Mouse (Mus musculus) midbrain, embryonic 11.5 days (tissue): ENCODE data around the gene Hspe1. TPM values are rescaled to one million over a fixed set of nuclear protein-coding genes. Genes with fewer than 3 reads are reported as not detected.

ENCODE experiments used
- ATAC-seq: fragments of 200-750 bp; cut with Nextera tagmentation; 2 replicates; pipeline ENCODE4 v1.8.0; 2017; ENCODE audit warnings: moderate TSS enrichment, moderate library complexity; ENCODE audit not compliant: low FRiP score
- DNase-seq: peaks from one replicate; pipeline ENCODE4 v3.0.0; 2015; ENCODE audit warnings: low spot score; ENCODE audit errors: missing footprints
- H3K27ac ChIP-seq: fragments of 300-500 bp; sonication (generic); 2 replicates; pipeline ENCODE4 v1.5.1; 2014; ENCODE audit warnings: low read depth, low read length
- H3K27me3 ChIP-seq: fragments of 300-500 bp; sonication (generic); 2 replicates; pipeline ENCODE4 v1.6.1; 2014; ENCODE audit warnings: mild to moderate bottlenecking, low read length, moderate library complexity, mixed read lengths; ENCODE audit not compliant: control insufficient read depth, insufficient read depth
- H3K36me3 ChIP-seq: fragments of 300-500 bp; sonication (generic); 2 replicates; pipeline ENCODE4 v1.6.1; 2014; ENCODE audit warnings: mild to moderate bottlenecking, low read length, moderate library complexity, mixed read lengths; ENCODE audit not compliant: control insufficient read depth, insufficient read depth
- H3K4me1 ChIP-seq: fragments of 300-500 bp; sonication (generic); 2 replicates; pipeline ENCODE4 v1.6.1; 2014; ENCODE audit warnings: low read length; ENCODE audit not compliant: control insufficient read depth, insufficient read depth
- H3K4me2 ChIP-seq: fragments of 300-500 bp; sonication (generic); 2 replicates; pipeline ENCODE4 v1.6.1; 2014; ENCODE audit warnings: mild to moderate bottlenecking, moderate library complexity
- H3K4me3 ChIP-seq: fragments of 300-500 bp; sonication (generic); 2 replicates; pipeline ENCODE4 v1.5.1; 2014; ENCODE audit warnings: low read depth, low read length
- H3K9ac ChIP-seq: fragments of 300-500 bp; sonication (generic); 2 replicates; pipeline ENCODE4 v1.6.1; 2014; ENCODE audit warnings: low read length
- H3K9me3 ChIP-seq: fragments of 300-500 bp; sonication (generic); 2 replicates; pipeline ENCODE4 v1.6.1; 2016; ENCODE audit warnings: low read length; ENCODE audit not compliant: control insufficient read depth
- WGBS: fragments of 180-500 bp; shearing (Covaris S2); extraction: QIAGEN DNeasy Blood & Tissue Kit; methylation state at CpG from one replicate; pipeline ENCODE4 v1.1.7; 2014; 5-methylcytosine and 5-hydroxymethylcytosine counted together
- polyA plus RNA-seq: library from polyadenylated mRNA; unstranded; fragments of >200 nt; fragmentation: Nextera tagmentation; extraction: Ambion mirVana; gene quantifications from 2 replicates; pipeline ENCODE4 v1.2.1, GENCODE M21; 2014

Hspe1 gene
- polyA plus RNA-seq, 1 experiment from 2014 or later = 517 TPM

DNA sequence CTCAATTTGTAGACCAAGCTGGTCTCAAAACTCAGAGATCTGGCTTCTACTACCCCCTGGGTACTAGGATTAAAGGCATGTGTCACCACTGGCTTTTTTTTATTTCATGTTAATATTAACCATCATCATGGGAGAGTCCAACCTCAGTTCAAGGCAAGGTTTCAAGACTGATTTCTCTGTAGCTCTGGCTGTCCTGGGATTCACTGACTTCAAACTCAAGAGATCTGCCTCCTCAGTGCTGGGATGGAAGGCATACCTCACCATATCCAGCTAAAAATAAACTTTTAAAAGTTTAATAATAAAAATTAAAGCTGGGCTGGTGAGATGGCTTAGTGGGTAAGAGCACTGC lies 11.6 kb upstream of the Hspe1 start:
- Histone ChIP-seq H3K4me3 (no peak overlapping the region), H3K27me3 (no peaks in the 10 kb centered on the region), H3K4me2 (no peak overlapping the region), H3K27ac (no peak overlapping the region), H3K9ac (no peak overlapping the region), H3K9me3 (no peaks in the 10 kb centered on the region), H3K36me3 (peaks cover 10% of the 10 kb centered on the region), H3K4me1 (no peaks in the 10 kb centered on the region)
- ATAC-seq = no peak
- no peak for DNase-seq

DNA sequence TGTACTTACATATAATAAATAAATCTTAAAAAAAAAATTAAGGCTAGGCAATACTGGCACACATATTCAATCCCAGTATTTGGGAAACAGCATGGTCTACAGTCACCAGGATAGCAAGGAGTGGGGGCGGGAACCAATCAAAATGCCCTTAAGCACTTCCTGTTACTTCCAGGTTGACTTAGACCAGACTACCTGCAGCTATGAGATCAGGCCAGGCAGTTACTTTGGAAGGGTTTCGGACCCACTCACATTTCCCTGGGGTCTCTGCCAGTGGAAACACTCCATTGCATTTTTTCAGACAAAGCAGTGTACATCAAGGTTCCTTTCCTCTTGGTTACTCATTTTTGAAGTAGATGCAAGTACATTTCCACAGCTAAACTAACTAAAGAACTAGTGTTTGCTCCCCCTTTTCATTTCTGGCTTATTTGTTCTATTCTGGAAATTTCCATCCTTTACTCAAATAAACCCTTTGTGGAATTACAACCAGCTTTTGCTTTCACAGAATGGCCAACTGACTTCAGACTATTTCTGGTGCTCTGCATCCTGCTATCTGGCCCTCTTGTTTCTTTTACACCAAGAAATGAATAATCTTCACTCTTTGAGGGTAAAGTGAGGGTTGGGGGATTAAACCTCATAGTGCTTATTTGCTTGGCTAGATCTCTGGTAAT lies 10.9 kb upstream of the Hspe1 start:
- H3K9me3 ChIP-seq = no peaks in the 10 kb centered on the region
- H3K4me2 ChIP-seq = no peak overlapping the region
- ATAC-seq (no peak), DNase-seq (peak; percentile 72)
- H3K9ac ChIP-seq = no peak overlapping the region
- H3K27ac ChIP-seq = no peak overlapping the region
- no peaks in the 10 kb centered on the region for H3K27me3 ChIP-seq
- H3K4me1 ChIP-seq = no peaks in the 10 kb centered on the region
- H3K36me3 ChIP-seq = peaks cover 8% of the 10 kb centered on the region
- no peak overlapping the region for H3K4me3 ChIP-seq
- WGBS = 90% methylated on average over 2 of the region's 2 CpGs

DNA sequence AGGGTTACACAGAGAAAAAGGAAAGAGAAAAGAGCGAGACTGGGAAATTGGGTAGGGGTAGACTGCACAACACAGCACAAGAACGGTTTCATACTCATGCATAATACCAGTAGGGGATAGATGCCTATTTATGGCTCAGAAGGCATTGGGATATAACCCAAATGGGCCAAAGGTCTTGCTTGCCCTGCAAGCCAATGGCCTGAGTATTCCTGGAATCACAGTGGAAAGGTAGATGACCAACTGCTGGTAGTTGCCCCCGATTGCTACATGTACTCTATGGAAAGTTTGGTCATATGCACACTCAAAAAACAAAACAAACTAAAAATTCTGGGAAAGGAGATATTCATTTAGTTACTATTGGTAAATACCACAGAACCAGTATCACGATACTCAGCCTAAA lies 8.3 kb upstream of the Hspe1 start:
- Histone ChIP-seq H3K4me1 (no peaks in the 10 kb centered on the region), H3K9me3 (no peaks in the 10 kb centered on the region; the same call in 1 of the 2 replicates), H3K27ac (no peak overlapping the region), H3K9ac (no peak overlapping the region), H3K4me2 (no peak overlapping the region), H3K36me3 (peaks cover 26% of the 10 kb centered on the region), H3K4me3 (no peak overlapping the region), H3K27me3 (no peaks in the 10 kb centered on the region)
- 90% methylated on average over 4 of the region's 4 CpGs for WGBS
- peak; percentile 62 for DNase-seq
- ATAC-seq = no peak

DNA sequence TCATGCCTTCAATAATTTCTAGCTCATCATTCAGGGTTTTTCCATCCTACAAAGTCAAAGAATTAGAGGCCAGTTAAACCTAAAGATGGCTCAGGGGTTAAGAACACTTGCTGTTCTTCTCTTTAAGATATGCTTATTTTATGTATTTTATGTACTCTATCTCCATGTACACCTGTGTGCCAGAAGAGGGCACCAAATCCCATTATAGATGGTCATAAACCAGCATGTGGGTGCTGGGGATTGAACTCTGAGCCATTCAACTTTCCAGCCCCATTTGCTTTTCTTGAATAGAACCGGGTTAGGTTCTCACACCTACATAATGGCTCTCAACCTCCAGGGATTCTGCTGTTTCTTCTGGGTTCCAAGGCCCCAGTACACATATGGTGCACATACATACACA lies 5.8 kb upstream of the Hspe1 start:
- Histone ChIP-seq H3K4me2 (no peak overlapping the region), H3K4me3 (no peak overlapping the region), H3K4me1 (peaks cover 13% of the 10 kb centered on the region; the same call in 1 of the 2 replicates), H3K9ac (no peak overlapping the region), H3K9me3 (no peaks in the 10 kb centered on the region; the same call in 1 of the 2 replicates), H3K27ac (no peak overlapping the region), H3K36me3 (peaks cover 26% of the 10 kb centered on the region), H3K27me3 (no peaks in the 10 kb centered on the region)
- DNase-seq = peak; percentile 81
- WGBS = 88% methylated on average over 1 of the region's 1 CpGs
- ATAC-seq = no peak

DNA sequence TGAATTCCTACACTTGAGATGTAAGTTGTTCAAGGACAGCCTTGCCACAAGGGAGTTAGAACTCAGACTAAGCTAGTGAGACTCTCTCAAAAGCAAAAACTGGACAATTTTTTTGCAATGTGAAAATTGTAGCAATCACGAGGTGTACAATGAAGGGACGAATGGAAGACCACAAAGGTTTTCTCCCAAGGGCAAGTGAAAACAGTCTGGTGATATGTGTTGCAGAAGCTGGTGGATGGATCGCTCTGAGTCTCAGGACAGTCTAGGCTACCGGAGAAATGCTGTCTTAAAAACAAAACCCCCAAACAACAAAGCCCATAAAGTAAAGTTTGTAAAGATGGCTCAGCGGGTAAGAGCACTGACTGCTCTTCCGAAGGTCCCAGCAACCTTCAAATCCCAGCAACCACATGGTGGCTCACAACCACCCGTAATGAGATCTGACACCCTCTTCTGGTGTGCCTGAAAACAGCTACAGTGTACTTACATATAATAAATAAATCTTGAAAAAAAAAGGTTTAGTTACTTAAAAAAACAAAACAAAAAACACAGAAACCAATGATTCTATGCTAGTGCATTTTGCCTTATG lies 2.1 kb upstream of the Hspe1 start:
- Histone ChIP-seq H3K27ac (no peak overlapping the region), H3K27me3 (no peaks in the 10 kb centered on the region), H3K4me2 (peak overlapping the region; percentile 93), H3K4me3 (peak overlapping the region; percentile 81), H3K9me3 (no peaks in the 10 kb centered on the region; the same call in 1 of the 2 replicates), H3K9ac (no peak overlapping the region), H3K4me1 (peaks cover 26% of the 10 kb centered on the region), H3K36me3 (peaks cover 18% of the 10 kb centered on the region)
- WGBS = 58% methylated on average over 7 of the region's 7 CpGs
- DNase-seq (peak; percentile 82), ATAC-seq (no peak)

DNA sequence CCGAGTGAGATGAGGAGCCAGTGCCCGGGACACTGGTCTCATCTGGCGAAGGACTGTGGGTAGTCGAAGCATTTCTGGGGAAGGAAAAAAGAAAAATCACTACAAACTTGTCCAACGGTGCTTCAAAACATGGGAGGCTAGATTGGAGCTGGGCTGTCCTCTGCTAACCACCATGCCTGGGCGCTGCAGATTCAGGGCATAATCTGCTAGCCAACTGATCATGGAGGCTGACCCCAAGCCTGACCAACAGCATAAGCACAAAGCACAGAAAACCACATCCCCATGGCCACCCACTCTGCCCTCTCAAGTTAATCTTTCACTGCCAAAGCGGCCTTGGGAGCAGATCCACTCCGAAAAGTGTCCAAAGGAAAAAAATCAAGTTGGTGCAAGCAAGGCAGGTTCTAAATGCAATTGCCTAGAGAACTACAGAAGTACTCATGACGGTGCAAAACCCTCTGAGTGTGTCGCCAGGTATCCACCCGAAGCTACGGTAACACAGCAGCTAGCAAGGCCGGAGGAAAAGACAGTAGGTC lies 998 bp upstream of the Hspe1 start:
- Histone ChIP-seq H3K27ac (peak overlapping the region; percentile 93), H3K4me1 (peaks cover 26% of the 10 kb centered on the region), H3K4me2 (peak overlapping the region; percentile 93), H3K36me3 (peaks cover 23% of the 10 kb centered on the region), H3K27me3 (no peaks in the 10 kb centered on the region), H3K9ac (peak overlapping the region; percentile 93), H3K9me3 (no peaks in the 10 kb centered on the region; the same call in 1 of the 2 replicates), H3K4me3 (peak overlapping the region; percentile 81)
- DNase-seq = peak; percentile 84
- WGBS = 2% methylated on average over 13 of the region's 13 CpGs
- ATAC-seq = no peak

DNA sequence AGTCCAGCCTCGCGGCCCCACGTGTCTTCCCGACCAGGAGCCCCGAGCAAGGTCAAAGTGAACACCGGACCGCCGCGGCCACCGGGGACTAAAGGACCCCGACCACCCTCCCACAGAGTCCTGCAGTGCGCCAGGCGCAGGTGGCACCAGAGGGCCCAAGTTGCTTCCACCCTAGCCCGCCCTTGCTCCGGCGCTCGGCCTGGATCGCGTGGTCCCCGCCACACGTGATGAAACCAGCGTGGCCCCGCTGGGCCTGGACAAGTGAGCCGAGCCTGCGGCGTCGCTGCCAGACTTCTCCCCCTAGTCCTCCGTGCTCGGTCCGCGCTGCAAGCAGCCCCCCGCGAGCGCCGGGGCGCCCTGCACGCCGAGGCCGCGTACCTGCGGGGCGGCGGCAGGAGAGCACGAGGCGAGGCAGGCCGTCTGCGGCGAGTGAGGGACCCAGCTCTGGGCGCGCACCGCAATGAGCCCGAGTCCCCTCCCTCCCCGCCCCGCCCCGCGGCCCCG lies 479 bp upstream of the Hspe1 start:
- H3K36me3 ChIP-seq = peaks cover 20% of the 10 kb centered on the region
- peaks cover 26% of the 10 kb centered on the region for H3K4me1 ChIP-seq
- peak overlapping the region; percentile 93 for H3K9ac ChIP-seq
- H3K9me3 ChIP-seq = no peaks in the 10 kb centered on the region; the same call in 1 of the 2 replicates
- peak overlapping the region; percentile 93 for H3K27ac ChIP-seq
- no peaks in the 10 kb centered on the region for H3K27me3 ChIP-seq
- peak overlapping the region; percentile 93 for H3K4me2 ChIP-seq
- under 1% methylated on average over 48 of the region's 57 CpGs for WGBS
- DNase-seq = no peak
- peak; percentile 61 for ATAC-seq
- peak overlapping the region; percentile 81 for H3K4me3 ChIP-seq

DNA sequence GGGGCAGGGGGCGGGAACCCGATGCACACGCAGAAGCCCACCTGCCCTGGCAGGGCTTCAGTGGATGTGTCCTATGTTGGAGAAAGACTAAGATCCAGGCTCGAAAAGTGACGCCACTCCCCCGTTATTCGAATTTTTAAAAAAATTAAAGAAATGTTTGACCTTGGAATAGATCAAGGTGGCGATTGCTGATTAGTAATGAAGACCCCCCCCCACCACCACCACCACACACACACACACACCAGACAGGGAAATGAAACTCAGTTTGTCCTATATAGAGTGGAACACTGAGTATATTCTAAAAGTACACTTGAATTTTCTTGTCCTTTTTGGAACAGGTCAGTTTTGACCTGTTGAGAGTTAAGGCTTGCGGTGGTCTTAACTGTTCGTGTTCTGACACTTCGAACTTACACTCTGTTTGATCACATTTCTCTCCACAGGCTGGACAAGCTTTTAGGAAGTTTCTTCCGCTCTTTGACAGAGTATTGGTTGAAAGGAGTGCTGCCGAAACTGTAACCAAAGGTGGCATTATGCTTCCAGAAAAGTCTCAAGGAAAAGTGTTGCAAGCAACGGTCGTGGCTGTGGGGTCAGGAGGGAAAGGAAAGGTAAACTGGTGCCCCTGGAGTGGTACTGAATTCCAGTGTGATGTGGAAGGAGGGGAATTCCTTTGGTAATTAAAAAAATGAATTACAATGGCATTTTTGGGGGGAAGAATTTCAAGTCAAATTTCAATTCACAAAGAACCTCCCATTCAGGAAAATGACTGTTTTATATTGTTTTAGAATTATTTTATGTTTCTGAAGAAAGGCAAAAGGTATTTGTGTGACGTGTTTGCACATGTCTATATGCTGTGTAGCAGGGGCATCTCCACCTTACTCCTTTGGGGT lies 922 bp downstream of the Hspe1 start:
- H3K27ac ChIP-seq = peak overlapping the region; percentile 93
- WGBS = 9% methylated on average over 16 of the region's 16 CpGs

More for the DNA sequence above, 922 bp downstream of the Hspe1 start:
- peak overlapping the region; percentile 93 for H3K9ac ChIP-seq
- ATAC-seq (no peak; the same call in 1 of the 2 replicates), DNase-seq (peak; percentile 81)
- H3K9me3 ChIP-seq = no peaks in the 10 kb centered on the region
- peak overlapping the region; percentile 81 for H3K4me3 ChIP-seq
- peaks cover 9% of the 10 kb centered on the region for H3K36me3 ChIP-seq
- H3K4me2 ChIP-seq = peak overlapping the region; percentile 93
- peaks cover 26% of the 10 kb centered on the region for H3K4me1 ChIP-seq
- H3K27me3 ChIP-seq = no peaks in the 10 kb centered on the region
